Mouse (Mus musculus): ENCODE data around the gene Arhgap31. TPM values are rescaled to one million over a fixed set of nuclear protein-coding genes. Genes with fewer than 3 reads are reported as not detected.

Arhgap31 gene
- total RNA-seq (2014; fragmentation: Nextera tagmentation) (1.4 and 1.7 TPM in 2 replicates), total RNA-seq (2017) (0.14 and 0.91 TPM in 2 replicates)

DNA sequence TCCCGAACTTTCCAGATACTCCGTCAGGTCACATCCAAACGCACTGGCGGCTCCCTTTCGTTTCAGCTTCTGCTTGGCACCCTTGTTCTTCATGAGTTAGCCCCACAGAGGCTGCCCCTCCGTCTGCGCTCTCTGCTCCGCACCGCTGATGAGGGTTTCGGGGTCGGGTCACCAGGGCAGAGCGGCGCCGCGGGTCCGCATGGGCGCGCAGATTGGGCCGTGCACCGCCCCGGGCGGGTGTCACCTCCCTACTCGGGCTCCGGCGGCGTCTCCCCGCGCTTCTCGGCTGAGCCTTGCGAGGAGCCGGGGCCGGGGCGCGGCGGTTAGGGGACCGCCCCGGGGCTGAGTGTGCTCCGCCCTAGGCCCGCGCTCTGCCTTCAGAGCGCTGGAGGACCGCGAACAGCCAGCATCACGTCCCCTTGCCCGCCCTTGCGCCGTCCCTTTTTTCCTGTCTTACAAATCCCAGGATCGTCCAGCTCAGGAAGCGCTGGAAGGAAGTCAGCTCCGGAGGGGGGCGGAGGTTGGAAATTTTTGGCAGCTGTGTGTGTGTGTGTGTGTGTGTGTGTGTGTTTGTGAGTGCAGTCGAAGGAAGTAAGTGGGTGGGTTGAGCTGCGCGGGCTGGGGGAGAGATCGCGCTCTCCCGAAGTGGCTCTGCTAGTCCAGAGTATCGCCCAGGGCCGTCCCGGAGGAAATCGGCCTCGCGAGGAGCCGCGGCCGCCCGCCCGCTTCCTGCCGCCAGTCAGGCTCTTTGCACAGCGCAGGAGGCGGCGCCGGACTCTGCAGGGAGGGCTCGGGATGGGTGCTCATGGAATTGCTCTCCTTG, at the start of gene Arhgap31:
Gene Arhgap31, minus strand, starts transcription at position 694 of the 823 bp plus-strand sequence.
- ATAC-seq (replicated peaks; ENCODE audit: low FRiP score, low TSS enrichment, poor library complexity, severe bottlenecking) = peak; percentile 94

DNA sequence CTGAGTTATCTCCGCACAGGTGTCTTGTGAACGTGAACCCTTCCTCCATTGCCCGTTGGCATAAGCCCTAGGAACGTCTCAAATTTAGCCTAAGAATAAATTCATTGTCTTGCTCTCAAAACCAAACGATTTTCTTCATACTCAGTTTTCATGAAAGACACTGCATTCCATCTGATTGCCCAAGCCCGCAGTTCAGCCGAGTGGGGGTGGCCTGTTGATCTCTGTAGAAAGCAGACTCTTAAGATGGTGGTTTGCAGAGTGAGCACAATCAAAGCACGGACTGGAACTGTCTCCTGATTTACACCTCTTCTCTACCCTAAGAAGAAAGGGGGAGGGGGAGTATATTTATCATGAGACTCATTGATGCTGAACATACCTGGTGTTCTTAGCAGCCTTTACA, 49.3 kb upstream of the Arhgap31 start:
- no peak for ATAC-seq (replicated peaks; ENCODE audit: low FRiP score, low TSS enrichment, poor library complexity, severe bottlenecking)

DNA sequence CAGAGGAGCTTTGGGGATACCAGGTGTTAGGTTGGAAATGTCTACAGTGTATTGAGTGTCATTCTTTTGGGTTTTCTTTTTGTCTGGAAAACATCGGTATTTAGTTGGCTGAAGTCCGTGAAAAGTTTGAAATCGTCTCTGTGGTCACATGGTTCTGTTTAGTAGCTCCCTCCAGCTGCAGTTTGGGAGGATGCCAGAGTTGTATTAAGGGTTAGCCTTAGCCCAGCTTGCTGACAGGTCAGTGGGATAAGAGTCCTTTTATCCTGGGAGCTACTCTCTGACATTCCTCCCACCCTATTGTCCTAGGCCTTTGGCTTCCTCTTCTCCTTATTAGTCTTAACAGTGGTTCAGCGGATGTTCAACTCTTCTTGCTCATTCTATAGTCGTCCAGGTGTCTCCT, 48.9 kb upstream of the Arhgap31 start:
- ATAC-seq (replicated peaks; ENCODE audit: low FRiP score, low TSS enrichment, poor library complexity, severe bottlenecking) = no peak

GRCm38 (mm10) chr16:38760834-38761375, 47.8 kb upstream of the Arhgap31 start:
- 0 out of 2 replicates have a peak, but pooled peaks have one; percentile 39 for ATAC-seq (replicated peaks; ENCODE audit: low FRiP score, low TSS enrichment, poor library complexity, severe bottlenecking)

GRCm38 (mm10) chr16:38760239-38760638, 47.2 kb upstream of the Arhgap31 start:
- no peak for ATAC-seq (replicated peaks; ENCODE audit: low FRiP score, low TSS enrichment, poor library complexity, severe bottlenecking)

GRCm38 (mm10) chr16:38758104-38758861, 45.2 kb upstream of the Arhgap31 start:
- ATAC-seq (replicated peaks; ENCODE audit: low FRiP score, low TSS enrichment, poor library complexity, severe bottlenecking) = no peak

GRCm38 (mm10) chr16:38757626-38758025, 44.6 kb upstream of the Arhgap31 start:
- no peak for ATAC-seq (replicated peaks; ENCODE audit: low FRiP score, low TSS enrichment, poor library complexity, severe bottlenecking)

- ATAC-seq (replicated peaks; ENCODE audit: low FRiP score, low TSS enrichment, poor library complexity, severe bottlenecking) = no peak
These were observed 43.5 kb upstream of the Arhgap31 start for GRCm38 (mm10) chr16:38756572-38756971.

DNA sequence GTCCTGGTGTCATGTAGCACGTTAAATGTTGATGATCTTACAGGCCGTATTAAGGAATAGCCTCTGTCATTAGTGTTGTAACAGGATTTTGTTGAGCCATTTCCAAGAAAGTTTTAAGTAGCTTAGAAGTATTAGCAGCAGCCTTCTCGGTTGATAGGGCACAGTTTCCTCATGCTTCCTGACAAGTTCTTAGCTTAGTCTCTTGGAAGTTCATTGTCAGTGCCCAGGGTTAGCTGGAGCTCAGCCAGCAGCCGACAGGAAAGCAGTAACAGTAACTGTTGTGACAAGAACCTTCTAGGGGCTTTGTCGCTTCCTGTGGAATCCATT, 43.1 kb upstream of the Arhgap31 start:
- ATAC-seq (replicated peaks; ENCODE audit: low FRiP score, low TSS enrichment, poor library complexity, severe bottlenecking) = no peak

DNA sequence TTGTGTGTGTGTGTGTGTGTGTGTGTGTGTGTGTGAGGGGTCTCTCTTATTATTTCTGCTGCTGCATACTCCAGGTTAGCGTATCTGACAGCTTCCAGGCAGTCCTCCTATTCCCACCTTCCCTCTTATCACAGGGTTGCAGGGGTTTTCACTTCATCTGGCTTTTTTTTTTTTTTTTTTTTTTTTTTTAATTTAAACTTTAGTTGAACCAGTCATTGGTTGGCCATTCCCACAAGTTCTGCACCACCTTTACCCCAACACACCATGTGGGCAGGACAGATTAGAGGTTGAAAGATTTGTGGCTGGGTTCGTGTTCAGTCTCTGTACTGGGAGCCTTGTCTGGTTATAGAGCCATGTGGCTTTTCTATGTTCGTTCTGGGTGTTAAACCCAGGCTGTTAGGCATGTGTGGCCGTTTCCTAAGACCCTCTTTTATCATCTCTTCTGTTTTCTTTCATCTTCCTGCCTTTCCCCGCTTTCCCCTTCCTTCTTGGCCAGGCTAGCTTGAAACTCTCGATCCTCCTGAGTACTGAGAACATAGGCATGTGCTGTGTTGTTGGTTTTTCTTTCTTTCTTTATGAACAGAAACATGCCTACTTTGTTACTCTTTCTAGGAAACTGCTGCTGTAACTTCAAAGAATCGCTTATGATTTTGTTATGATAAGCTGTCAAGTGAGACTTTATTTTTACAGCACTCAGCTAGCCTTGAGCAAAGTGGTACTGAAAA, 42.5 kb upstream of the Arhgap31 start:
- peak; percentile 89 for ATAC-seq (replicated peaks; ENCODE audit: low FRiP score, low TSS enrichment, poor library complexity, severe bottlenecking)

DNA sequence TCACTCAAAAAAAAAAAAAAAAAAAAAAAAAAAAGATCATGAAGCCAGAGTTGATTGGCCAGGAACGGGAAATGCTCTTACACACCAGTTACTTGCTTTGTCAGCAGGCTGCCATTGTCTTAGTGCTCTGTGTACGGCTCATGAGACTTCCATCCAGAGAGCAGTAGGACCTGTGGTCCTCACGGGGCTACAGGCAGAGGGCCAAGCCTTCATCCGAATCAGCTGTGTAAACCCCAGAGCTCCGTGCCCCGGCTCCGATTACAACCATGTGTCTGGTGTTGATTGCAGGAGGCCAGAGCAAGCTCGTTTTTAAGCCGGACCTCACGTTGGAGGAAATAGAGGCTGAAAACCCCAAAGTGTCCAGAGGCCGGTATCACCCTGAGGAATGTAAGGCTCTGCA, 40.6 kb upstream of the Arhgap31 start:
- ATAC-seq (replicated peaks; ENCODE audit: low FRiP score, low TSS enrichment, poor library complexity, severe bottlenecking) = no peak

DNA sequence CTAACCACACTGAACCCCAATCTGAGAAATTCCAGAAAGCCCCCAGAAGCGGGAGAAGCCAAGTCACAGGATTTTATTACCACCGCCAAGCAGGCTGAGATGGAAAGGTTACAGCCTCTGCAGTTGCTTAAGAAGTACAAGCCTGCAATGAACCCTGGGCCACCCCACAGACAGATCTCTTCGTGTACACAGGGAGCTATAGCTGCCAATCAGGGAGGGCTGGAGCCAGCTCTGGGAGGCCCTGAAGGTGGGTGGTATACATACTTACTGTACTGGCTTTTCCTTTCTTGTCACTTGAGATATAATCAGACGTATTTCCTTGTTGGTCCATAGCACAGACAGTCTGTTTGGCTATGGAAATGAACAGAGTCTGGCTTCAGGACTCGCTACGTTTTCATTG, 37.7 kb upstream of the Arhgap31 start:
- no peak for ATAC-seq (replicated peaks; ENCODE audit: low FRiP score, low TSS enrichment, poor library complexity, severe bottlenecking)

DNA sequence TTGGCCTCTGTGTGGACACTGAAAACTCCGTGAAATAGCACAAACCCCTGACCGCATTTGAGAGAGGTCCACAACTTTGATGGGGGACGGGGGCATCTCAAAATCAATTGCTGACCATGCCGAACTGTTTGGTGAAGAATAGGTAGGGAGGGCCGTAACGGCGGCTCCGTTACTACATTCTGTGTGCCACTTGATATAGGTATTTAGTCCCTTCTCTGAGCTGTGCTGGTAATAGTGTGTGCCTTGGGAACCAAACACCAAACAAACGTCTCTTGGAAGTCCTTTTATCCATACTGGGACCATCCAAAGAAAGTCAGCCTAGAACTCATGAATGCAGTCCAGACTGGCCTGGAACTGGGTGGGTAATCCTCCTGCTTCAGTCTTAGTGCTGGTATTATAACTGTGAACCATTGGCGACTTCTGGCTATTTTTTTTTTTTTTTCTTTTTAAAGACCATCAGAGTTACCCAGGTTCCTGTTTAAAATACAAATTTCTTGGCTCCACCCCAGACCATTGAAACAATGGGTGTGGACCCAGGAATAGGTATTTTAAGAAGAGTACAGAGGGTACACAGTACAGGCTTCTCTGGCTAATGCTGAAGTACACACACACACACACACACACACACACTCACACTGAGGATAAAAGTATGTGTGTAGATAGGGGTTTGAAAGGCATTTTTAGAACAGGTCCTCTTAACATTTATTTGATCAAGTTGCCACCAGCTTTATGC, 31.0 kb upstream of the Arhgap31 start:
- ATAC-seq (replicated peaks; ENCODE audit: low FRiP score, low TSS enrichment, poor library complexity, severe bottlenecking) = no peak

- peak; percentile 52; the same call in 1 of the 2 replicates for ATAC-seq (replicated peaks; ENCODE audit: low FRiP score, low TSS enrichment, poor library complexity, severe bottlenecking)
These were observed 29.6 kb upstream of the Arhgap31 start for GRCm38 (mm10) chr16:38742659-38743131.

GRCm38 (mm10) chr16:38742113-38742658, 29.1 kb upstream of the Arhgap31 start, which contains the start of gene B4galt4:
B4galt4 (plus strand) TSS chr16:38742264.
- ATAC-seq (replicated peaks; ENCODE audit: low FRiP score, low TSS enrichment, poor library complexity, severe bottlenecking) = no peak

DNA sequence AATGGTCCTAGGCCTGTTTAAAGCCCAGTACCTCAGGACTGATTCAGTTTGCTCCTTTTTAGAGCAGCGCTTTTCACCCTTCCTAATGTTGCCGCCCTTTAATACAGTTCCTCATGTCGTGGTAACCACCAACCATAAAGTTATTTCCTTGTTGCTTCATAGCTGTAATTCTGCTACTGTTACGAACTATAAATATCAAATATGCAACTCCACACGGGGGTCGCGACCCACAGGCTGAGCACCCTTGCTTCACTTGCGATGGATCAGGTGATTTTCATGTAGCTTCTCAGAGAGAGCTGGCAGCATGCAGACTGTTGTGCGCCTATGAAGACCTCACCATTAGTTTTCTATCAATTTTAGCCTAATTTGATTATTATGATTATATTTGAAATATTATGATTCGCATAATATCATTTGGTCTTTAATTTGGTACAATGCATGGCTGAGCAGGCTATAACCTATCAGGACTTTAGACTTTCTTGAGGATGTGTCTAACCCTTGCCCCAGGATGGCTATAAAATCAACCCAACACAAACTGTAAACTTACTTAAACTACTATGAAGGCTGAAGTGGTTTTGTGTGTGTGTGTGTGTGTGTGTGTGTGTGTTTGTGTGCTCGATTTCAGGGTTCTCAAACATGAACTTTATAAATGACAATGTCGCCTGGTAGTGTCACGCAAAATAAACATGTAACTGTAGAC, 28.3 kb upstream of the Arhgap31 start:
- no peak for ATAC-seq (replicated peaks; ENCODE audit: low FRiP score, low TSS enrichment, poor library complexity, severe bottlenecking)

- 0 out of 2 replicates have a peak, but pooled peaks have one; percentile 65 for ATAC-seq (replicated peaks; ENCODE audit: low FRiP score, low TSS enrichment, poor library complexity, severe bottlenecking)
These were observed 17.8 kb upstream of the Arhgap31 start for GRCm38 (mm10) chr16:38730921-38731320.
